Mouse (Mus musculus) megakaryocyte, embryonic 14.5 days (primary cell): Measurements from ENCODE around the gene Ddx6.

ENCODE experiments used
- FLI1 ChIP-seq: IDR thresholded peaks from 2 replicates; pipeline ENCODE4 v1.6.1; 2012; ENCODE audit warnings: low read length, inconsistent platforms, mixed read lengths
- GATA1 ChIP-seq: IDR thresholded peaks from 3 replicates; pipeline ENCODE4 v1.6.1; 2012; ENCODE audit warnings: mixed read lengths, low read length, inconsistent platforms, borderline replicate concordance

GRCm38 (mm10) chr9:44600801-44601200 is 3.9 kb upstream of the Ddx6 start:
- no peak for TF ChIP-seq GATA1
- TF ChIP-seq FLI1: no peak
